ENCODE assay signal across 29 mouse cellular contexts in the genomic region with DNA sequence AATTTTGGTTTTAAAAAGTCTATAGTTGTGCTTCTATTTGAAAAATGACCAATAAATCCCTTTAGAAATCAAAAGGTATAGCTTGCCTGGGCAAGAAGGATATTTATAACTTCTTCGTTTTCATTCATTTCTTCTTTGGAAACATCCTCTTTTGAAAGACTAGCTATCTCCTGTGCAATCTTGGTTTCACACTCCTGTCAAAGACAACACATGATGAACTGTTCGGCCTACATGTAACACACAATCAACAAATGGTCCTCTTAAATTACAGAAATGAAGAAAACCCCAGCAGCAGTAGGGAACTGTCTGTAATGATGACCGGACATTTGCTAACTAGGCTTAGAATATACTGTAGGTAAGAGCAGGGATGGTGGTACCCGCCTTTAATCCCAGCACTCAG. TPM values are rescaled to one million over a fixed set of nuclear protein-coding genes. Genes with fewer than 3 reads are reported as not detected.
DNase-seq lines count a peak whose midpoint lies in the region; ATAC-seq and TF ChIP-seq lines count a peak whose summit lies in the region.
"Had no signal": no experiment of that assay in that cellular context is flagged by ENCODE, and none has a peak within 500 bp of the region (broad histone marks: within the 10 kb centered on the region; RNA-seq: fewer than 3 reads in every experiment).

No protein-coding gene starts in this region.

- TF ChIP-seq POLR2A in bone marrow macrophage, adult 2 months (IDR thresholded peaks at IDR 0.05; ENCODE audit: borderline replicate concordance, low read depth, low read length) = no peak

- no peaks in the 10 kb centered on the region for H3K9me3 ChIP-seq in liver, postnatal 0 days (ENCODE audit: low read length)
- H3K9me3 ChIP-seq: embryonic facial prominence, embryonic 10.5 days; embryonic facial prominence, embryonic 13.5 days; forebrain, embryonic 12.5 days; forebrain, embryonic 15.5 days; heart, embryonic 15.5 days; hindbrain, embryonic 10.5 days; hindbrain, embryonic 13.5 days; intestine, embryonic 15.5 days had no signal

- no peak for ATAC-seq in liver, postnatal 0 days
- ATAC-seq in megakaryocyte, adult 5-6 weeks (ENCODE audit: poor library complexity, severe bottlenecking) = peak; percentile 70
- ATAC-seq: activated CD4-positive, CD25-positive, alpha-beta regulatory T cell, adult 4 months; forebrain, embryonic 15.5 days; hindbrain, embryonic 16.5 days; intestine, embryonic 15.5 days had no signal

- peaks cover 67% of the 10 kb centered on the region for H3K36me3 ChIP-seq in liver, postnatal 0 days (replicated peaks; ENCODE audit: insufficient read depth, low read length)

- H3K27ac ChIP-seq in liver, postnatal 0 days (ENCODE audit: low read depth) = peak overlapping the region; percentile 71
- H3K27ac ChIP-seq in bone marrow macrophage, adult 2 months (ENCODE audit: insufficient read depth, low read depth, low read length) = peak overlapping the region; percentile 64; the same call in 1 of the 2 replicates
- H3K27ac ChIP-seq: embryonic facial prominence, embryonic 10.5 days; embryonic facial prominence, embryonic 13.5 days; forebrain, embryonic 12.5 days; forebrain, embryonic 15.5 days; heart, embryonic 15.5 days; hindbrain, embryonic 10.5 days; hindbrain, embryonic 13.5 days; intestine, embryonic 15.5 days had no signal

- no peak for TF ChIP-seq CTCF in liver, postnatal 0 days (IDR thresholded peaks at IDR 0.05; ENCODE audit: low read depth)
- TF ChIP-seq CTCF in bone marrow macrophage, adult 2 months (IDR thresholded peaks at IDR 0.05; ENCODE audit: low read depth, low read length) = no peak

- no peak for TF ChIP-seq EP300 in liver, postnatal 0 days (IDR thresholded peaks at IDR 0.05; ENCODE audit: low read depth)

- H3K9ac ChIP-seq in liver, postnatal 0 days (replicated peaks) = no peak overlapping the region
- H3K9ac ChIP-seq: embryonic facial prominence, embryonic 13.5 days; forebrain, embryonic 12.5 days; forebrain, embryonic 15.5 days; heart, embryonic 12.5 days; heart, embryonic 15.5 days; hindbrain, embryonic 13.5 days; intestine, embryonic 15.5 days had no signal

- WGBS in liver, postnatal 0 days (ENCODE audit: insufficient replicate concordance) = 74% methylated on average over 4 of the region's 4 CpGs

- no peak overlapping the region for H3K4me2 ChIP-seq in liver, postnatal 0 days (ENCODE audit: low read depth, low read length)
- H3K4me2 ChIP-seq: embryonic facial prominence, embryonic 13.5 days; forebrain, embryonic 12.5 days; forebrain, embryonic 15.5 days; heart, embryonic 12.5 days; heart, embryonic 15.5 days; hindbrain, embryonic 13.5 days; intestine, embryonic 15.5 days had no signal

- no peak for DNase-seq in liver, postnatal 0 days
- DNase-seq in liver = no peak
- DNase-seq in cerebellum, postnatal 10 days = no peak
- DNase-seq in c-Kit-positive CD71-positive TER-119-positive erythroid progenitor cells, embryonic 14.5 days (ENCODE audit: low spot score) = no peak
- DNase-seq: adrenal gland, adult 8-10 months; adrenal gland, postnatal 36 days; cerebellum, adult 18-20 months; cerebellum, adult 9-10 months; cerebellum, postnatal 25 days; embryo, embryonic 11 days; gastrocnemius, postnatal 10 days; gastrocnemius, postnatal 36 days; heart, adult 11 months; heart, postnatal 10 days; heart, postnatal 36 days had no signal

- no peaks in the 10 kb centered on the region for H3K27me3 ChIP-seq in liver, postnatal 0 days (ENCODE audit: insufficient read depth, low read length)
- H3K27me3 ChIP-seq: embryonic facial prominence, embryonic 13.5 days; forebrain, embryonic 12.5 days; forebrain, embryonic 15.5 days; heart, embryonic 12.5 days; heart, embryonic 15.5 days; hindbrain, embryonic 13.5 days; intestine, embryonic 15.5 days had no signal

- H3K4me1 ChIP-seq in liver, postnatal 0 days (ENCODE audit: insufficient read depth) = no peaks in the 10 kb centered on the region
- H3K4me1 ChIP-seq in bone marrow macrophage, adult 2 months (ENCODE audit: control insufficient read depth, insufficient read depth, low read length) = peaks cover 21% of the 10 kb centered on the region
- H3K4me1 ChIP-seq: embryonic facial prominence, embryonic 10.5 days; embryonic facial prominence, embryonic 13.5 days; forebrain, embryonic 12.5 days; forebrain, embryonic 15.5 days; heart, embryonic 15.5 days; hindbrain, embryonic 10.5 days; hindbrain, embryonic 13.5 days; intestine, embryonic 15.5 days had no signal

- no peak overlapping the region for H3K4me3 ChIP-seq in liver, postnatal 0 days (ENCODE audit: low read depth, low read length)
- no peak overlapping the region for H3K4me3 ChIP-seq in bone marrow macrophage, adult 2 months (ENCODE audit: insufficient read depth, low read length)
- H3K4me3 ChIP-seq: embryonic facial prominence, embryonic 10.5 days; embryonic facial prominence, embryonic 13.5 days; erythroblast, embryonic 14.5 days; forebrain, embryonic 12.5 days; forebrain, embryonic 15.5 days; heart, embryonic 12.5 days; heart, embryonic 15.5 days; hindbrain, embryonic 10.5 days; hindbrain, embryonic 13.5 days; intestine, embryonic 15.5 days had no signal

RNA-seq across cellular contexts. Expression of gene Ralbp1, which starts 31.6 kb away (rescaled TPM):
- 29.5 TPM in 2 replicates for polyA plus RNA-seq in liver, postnatal 0 days (2015; fragmentation: Nextera tagmentation; extraction: Ambion mirVana)
- 61.3 and 69.7 TPM in 2 replicates for polyA plus RNA-seq in bone marrow macrophage, adult 2 months (2012; ENCODE audit: insufficient read depth, insufficient read length, missing spikeins)
- 32.3 and 34.9 TPM in 2 replicates for total RNA-seq in megakaryocyte, adult 5-6 weeks (2015)
- 102 and 104 TPM in 2 replicates for total RNA-seq in megakaryocyte, adult 5-6 weeks (2017)
